Mouse (Mus musculus) MEL (cell line): Measurements from ENCODE around the gene Chd8. TPM values are rescaled to one million over a fixed set of nuclear protein-coding genes. Genes with fewer than 3 reads are reported as not detected.
A peak's percentile ranks its signal among the peaks of the same experiment; 100 is the strongest.

Source experiments
- DNase-seq: peaks from one replicate; pipeline ENCODE4 v3.0.0; 2011; ENCODE audit warnings: low read depth, low spot score
- H3K27ac ChIP-seq: 2 replicates; pipeline ENCODE4 v1.5.1; 2012; ENCODE audit warnings: low read depth, mild to moderate bottlenecking, control low read depth, low read length, moderate library complexity; ENCODE audit not compliant: control insufficient read depth
- H3K27me3 ChIP-seq, 2 experiments: fragments of 150-350 bp in 1 of 2; sonication (generic) in 1 of 2; 2 replicates each; pipeline ENCODE4 v1.6.1; 2012; ENCODE audit warnings: low read length in 2 of 2, mild to moderate bottlenecking in 2 of 2, improper control_type of control experiment in 1 of 2, moderate library complexity in 1 of 2; ENCODE audit not compliant: insufficient read depth in 2 of 2, control insufficient read depth in 1 of 2
- H3K36me3 ChIP-seq, 2 experiments: 2 replicates each; pipeline ENCODE4 v1.6.1; 2012 to 2014; ENCODE audit warnings: low read length in 2 of 2, improper control_type of control experiment in 1 of 2, inconsistent platforms in 1 of 2, mild to moderate bottlenecking in 1 of 2; ENCODE audit not compliant: insufficient read depth in 2 of 2, control insufficient read depth in 1 of 2
- H3K4me1 ChIP-seq, 2 experiments: fragments of 150-350 bp in 1 of 2; sonication (generic) in 1 of 2; 2 replicates each; pipeline ENCODE4 v1.6.1; 2012; ENCODE audit warnings: low read length in 2 of 2, improper control_type of control experiment in 1 of 2, mild to moderate bottlenecking in 1 of 2; ENCODE audit not compliant: insufficient read depth in 2 of 2, control insufficient read depth in 1 of 2
- H3K4me3 ChIP-seq, 2 experiments: fragments of 150-350 bp in 1 of 2; sonication (generic) in 1 of 2; 2 replicates each; pipeline ENCODE4 v1.5.1; 2012; ENCODE audit warnings: low read depth in 2 of 2, low read length in 2 of 2, mild to moderate bottlenecking in 2 of 2, moderate library complexity in 2 of 2, control low read depth in 1 of 2, improper control_type of control experiment in 1 of 2; ENCODE audit not compliant: control insufficient read depth in 1 of 2, insufficient read depth in 1 of 2
- H3K79me2 ChIP-seq: 2 replicates; pipeline ENCODE4 v1.6.1; 2012; ENCODE audit warnings: mild to moderate bottlenecking, low read length, moderate library complexity; ENCODE audit not compliant: control insufficient read depth, poor library complexity, insufficient read depth
- H3K9ac ChIP-seq: 2 replicates; pipeline ENCODE4 v1.6.1; 2012; ENCODE audit warnings: low read depth, mild to moderate bottlenecking, control low read depth, low read length, moderate library complexity; ENCODE audit not compliant: control insufficient read depth, poor library complexity, severe bottlenecking
- H3K9me3 ChIP-seq: fragments of 150-350 bp; sonication (generic); replicated peaks from 2 replicates; pipeline ENCODE4 v1.6.1; 2012; ENCODE audit warnings: mild to moderate bottlenecking, low read length, improper control_type of control experiment, moderate library complexity; ENCODE audit not compliant: insufficient read depth
- BHLHE40 ChIP-seq: IDR thresholded peaks from 2 replicates; pipeline ENCODE4 v1.6.1; 2012; ENCODE audit warnings: low read depth, mild to moderate bottlenecking, inconsistent platforms, low read length, improper control_type of control experiment, borderline replicate concordance
- CHD1 ChIP-seq: IDR thresholded peaks from 2 replicates; pipeline ENCODE4 v1.6.1; 2012; ENCODE audit warnings: low read depth, mild to moderate bottlenecking, inconsistent platforms, low read length, improper control_type of control experiment
- CHD2 ChIP-seq: IDR thresholded peaks from 2 replicates; pipeline ENCODE4 v1.6.1; 2011; ENCODE audit warnings: low read length, improper control_type of control experiment
- CTCF ChIP-seq, 3 experiments: IDR thresholded peaks in 2 of 3; conservative IDR thresholded peaks in 1 of 3; 2 replicates each; pipeline ENCODE4 v1.5.1; 2011 to 2012; ENCODE audit warnings: low read length in 3 of 3, low read depth in 2 of 3, mild to moderate bottlenecking in 2 of 3, improper control_type of control experiment in 1 of 3, inconsistent platforms in 1 of 3, mixed read lengths in 1 of 3, moderate library complexity in 1 of 3; ENCODE audit not compliant: control insufficient read depth in 1 of 3, insufficient read depth in 1 of 3, poor library complexity in 1 of 3, severe bottlenecking in 1 of 3
- EP300 ChIP-seq, 2 experiments: IDR thresholded peaks; 2 replicates each; pipeline ENCODE4 v1.6.1; 2011; ENCODE audit warnings: improper control_type of control experiment in 2 of 2, low read length in 2 of 2, low read depth in 1 of 2, mild to moderate bottlenecking in 1 of 2
- ETS1 ChIP-seq: IDR thresholded peaks from 2 replicates; pipeline ENCODE4 v1.6.1; 2012; ENCODE audit warnings: low read depth, mild to moderate bottlenecking, inconsistent platforms, low read length, improper control_type of control experiment, moderate library complexity
- GATA1 ChIP-seq: IDR thresholded peaks from 2 replicates; pipeline ENCODE4 v1.6.1; 2011; ENCODE audit warnings: low read depth, low read length, improper control_type of control experiment
- HCFC1 ChIP-seq: IDR thresholded peaks from 2 replicates; pipeline ENCODE4 v1.6.1; 2012; ENCODE audit warnings: low read depth, mild to moderate bottlenecking, inconsistent platforms, low read length, improper control_type of control experiment, moderate library complexity
- JUND ChIP-seq: IDR thresholded peaks from 2 replicates; pipeline ENCODE4 v1.6.1; 2011; ENCODE audit warnings: low read depth, mild to moderate bottlenecking, improper control_type of control experiment, low read length
- KAT2A ChIP-seq: conservative IDR thresholded peaks from 2 replicates; pipeline ENCODE4 v1.6.1; 2012; ENCODE audit warnings: low read depth, low read length, improper control_type of control experiment, inconsistent platforms
- MAFK ChIP-seq: IDR thresholded peaks from 2 replicates; pipeline ENCODE4 v1.6.1; 2011; ENCODE audit warnings: low read depth, mild to moderate bottlenecking, low read length, improper control_type of control experiment, borderline replicate concordance
- MAZ ChIP-seq: IDR thresholded peaks from 2 replicates; pipeline ENCODE4 v1.6.1; 2012; ENCODE audit warnings: low read depth, mild to moderate bottlenecking, inconsistent platforms, low read length, improper control_type of control experiment
- MXI1 ChIP-seq: IDR thresholded peaks from 2 replicates; pipeline ENCODE4 v1.6.1; 2011; ENCODE audit warnings: mild to moderate bottlenecking, low read depth, low read length, improper control_type of control experiment
- MYB ChIP-seq: IDR thresholded peaks from 2 replicates; pipeline ENCODE4 v1.6.1; 2011; ENCODE audit warnings: mild to moderate bottlenecking, low read depth, low read length, improper control_type of control experiment
- MYC ChIP-seq: IDR thresholded peaks from 2 replicates; pipeline ENCODE4 v1.6.1; 2011; ENCODE audit warnings: low read depth, mild to moderate bottlenecking, low read length, improper control_type of control experiment, moderate library complexity
- NELFE ChIP-seq: IDR thresholded peaks from 2 replicates; pipeline ENCODE4 v1.6.1; 2011; ENCODE audit warnings: low read depth, low read length, improper control_type of control experiment
- POLR2A ChIP-seq, 2 experiments: IDR thresholded peaks; 2 replicates each; pipeline ENCODE4 v1.6.1; 2011 to 2012; ENCODE audit warnings: low read length in 2 of 2, mild to moderate bottlenecking in 2 of 2, control low read depth in 1 of 2, improper control_type of control experiment in 1 of 2, low read depth in 1 of 2, moderate library complexity in 1 of 2; ENCODE audit not compliant: control insufficient read depth in 1 of 2, insufficient read depth in 1 of 2, poor library complexity in 1 of 2
- POLR2AphosphoS2 ChIP-seq: IDR thresholded peaks from 2 replicates; pipeline ENCODE4 v1.6.1; 2011; ENCODE audit warnings: low read length, improper control_type of control experiment
- POLR2AphosphoS5 ChIP-seq: IDR thresholded peaks from 2 replicates; pipeline ENCODE4 v1.6.1; 2012; ENCODE audit warnings: low read depth, borderline replicate concordance, mild to moderate bottlenecking, inconsistent platforms, low read length, moderate library complexity, mixed read lengths
- RAD21 ChIP-seq: IDR thresholded peaks from 2 replicates; pipeline ENCODE4 v1.6.1; 2011; ENCODE audit warnings: mild to moderate bottlenecking, low read depth, low read length, improper control_type of control experiment
- RCOR1 ChIP-seq: IDR thresholded peaks from 2 replicates; pipeline ENCODE4 v1.6.1; 2012; ENCODE audit warnings: low read depth, mild to moderate bottlenecking, inconsistent platforms, low read length, improper control_type of control experiment
- SIN3A ChIP-seq: IDR thresholded peaks from 2 replicates; pipeline ENCODE4 v1.6.1; 2012; ENCODE audit warnings: low read length, improper control_type of control experiment, inconsistent platforms
- SMC3 ChIP-seq: IDR thresholded peaks from 2 replicates; pipeline ENCODE4 v1.6.1; 2011; ENCODE audit warnings: low read depth, low read length, improper control_type of control experiment
- TAL1 ChIP-seq: IDR thresholded peaks from 2 replicates; pipeline ENCODE4 v1.6.1; 2012; ENCODE audit warnings: mild to moderate bottlenecking, inconsistent platforms, low read length, moderate library complexity, mixed read lengths
- TBP ChIP-seq: IDR thresholded peaks from 2 replicates; pipeline ENCODE4 v1.8.0; 2011; ENCODE audit warnings: low read depth, low read length, improper control_type of control experiment
- TCF12 ChIP-seq: IDR thresholded peaks from 2 replicates; pipeline ENCODE4 v1.6.1; 2014; ENCODE audit warnings: low read depth, mild to moderate bottlenecking, inconsistent platforms, low read length, improper control_type of control experiment, moderate library complexity
- UBTF ChIP-seq: IDR thresholded peaks from 2 replicates; pipeline ENCODE4 v1.6.1; 2012; ENCODE audit warnings: low read depth, mild to moderate bottlenecking, inconsistent platforms, low read length, improper control_type of control experiment, moderate library complexity, borderline replicate concordance; ENCODE audit not compliant: insufficient read depth
- USF2 ChIP-seq, 2 experiments: IDR thresholded peaks; 2 replicates each; pipeline ENCODE4 v1.6.1; 2011 to 2012; ENCODE audit warnings: improper control_type of control experiment in 2 of 2, low read length in 2 of 2, borderline replicate concordance in 1 of 2, inconsistent platforms in 1 of 2, low read depth in 1 of 2, mild to moderate bottlenecking in 1 of 2; ENCODE audit not compliant: insufficient read depth in 1 of 2
- ZMIZ1 ChIP-seq: IDR thresholded peaks from 2 replicates; pipeline ENCODE4 v1.6.1; 2012; ENCODE audit warnings: low read depth, mild to moderate bottlenecking, inconsistent platforms, low read length, improper control_type of control experiment, moderate library complexity
- ZNF384 ChIP-seq: IDR thresholded peaks from 2 replicates; pipeline ENCODE4 v1.6.1; 2012; ENCODE audit warnings: low read depth, mild to moderate bottlenecking, inconsistent platforms, low read length, improper control_type of control experiment
- polyA plus RNA-seq, 2 experiments: library from polyadenylated mRNA; stranded (reverse) in 1 of 2; unstranded in 1 of 2; fragments of >175 nt in 1 of 2; fragments of >200 nt in 1 of 2; gene quantifications; 2 replicates each; pipeline versions ENCODE4 v1.2.1 to v1.2.4; 2012; ENCODE audit warnings: low replicate concordance in 2 of 2, low read depth in 1 of 2; ENCODE audit not compliant: insufficient read length in 2 of 2, insufficient read depth in 1 of 2, missing spikeins in 1 of 2
- total RNA-seq: library from RNA; depleted of rRNA; stranded (reverse); fragments of 300-350 nt; gene quantifications from 2 replicates; pipeline ENCODE4 v1.2.3, GENCODE M21; 2012

Gene Chd8
- total and polyA plus RNA-seq, 3 experiments: 46.5 to 85.6 (median 73.5) TPM

GRCm38 (mm10) chr14:52195691-52196090 lies 61.9 kb downstream of the Chd8 start:
- Histone ChIP-seq H3K4me3 (peak overlapping the region in 1 of 2 experiments; percentile 94; a peak in 3 of 4 replicates), H3K9me3 (no peaks in the 10 kb centered on the region), H3K27ac (no peak overlapping the region), H3K79me2 (peaks cover 59% of the 10 kb centered on the region), H3K9ac (peak overlapping the region; percentile 100), H3K36me3 (peaks cover 7 to 67% of the 10 kb centered on the region in 2 experiments), H3K27me3 (no peaks in the 10 kb centered on the region), H3K4me1 (peaks cover 26 to 32% of the 10 kb centered on the region in 2 experiments)
- peak; percentile 88 for DNase-seq
- TF ChIP-seq POLR2AphosphoS5 (no peak), ZNF384 (peak; percentile 79), MAZ (no peak), EP300 (IDR thresholded peaks at IDR 0.05; ENCODE audit: low read depth in 1 of 2, low read length in 2 of 2) (0 out of 4 replicates have a peak, but pooled peaks of 1 of the 2 experiments have one; percentile 13), SIN3A (peak; percentile 64; the same call in 1 of the 2 replicates), MXI1 (no peak), TBP (0 out of 2 replicates have a peak, but pooled peaks have one; percentile 33), CHD1 (0 out of 2 replicates have a peak, but pooled peaks have one; percentile 75), ZMIZ1 (no peak), ETS1 (0 out of 2 replicates have a peak, but pooled peaks have one; percentile 11), SMC3 (peak; percentile 34), CTCF (IDR thresholded peaks at IDR 0.05 in 2 of 3, conservative IDR thresholded peaks at IDR 0.05 in 1 of 3; ENCODE audit: control insufficient read depth in 1 of 3, insufficient read depth in 1 of 3, low read depth in 2 of 3, low read length in 3 of 3, poor library complexity in 1 of 3, severe bottlenecking in 1 of 3) (peak; percentile 63 to 70 (median 64)), RAD21 (peak; percentile 23; the same call in 1 of the 2 replicates)

- Histone ChIP-seq H3K27me3 (no peaks in the 10 kb centered on the region), H3K4me1 (peaks cover 20 to 22% of the 10 kb centered on the region in 2 experiments; a peak in 3 of 4 replicates), H3K9me3 (no peaks in the 10 kb centered on the region), H3K36me3 (peaks cover 11 to 63% of the 10 kb centered on the region in 2 experiments), H3K79me2 (peaks cover 77% of the 10 kb centered on the region), H3K27ac (peak overlapping the region; percentile 65), H3K4me3 (no peak overlapping the region), H3K9ac (no peak overlapping the region; the same call in 1 of the 2 replicates)
- DNase-seq: peak; percentile 90
- TF ChIP-seq TAL1 (peak; percentile 38; the same call in 1 of the 2 replicates), POLR2AphosphoS2 (no peak), CHD2 (no peak), USF2 (IDR thresholded peaks at IDR 0.05; ENCODE audit: borderline replicate concordance in 1 of 2, insufficient read depth in 1 of 2, low read depth in 1 of 2, low read length in 2 of 2) (no peak), POLR2A (IDR thresholded peaks at IDR 0.05; ENCODE audit: control insufficient read depth in 1 of 2, insufficient read depth in 1 of 2, low read depth in 1 of 2, low read length in 2 of 2, poor library complexity in 1 of 2) (no peak), MAFK (no peak), ETS1 (peak; percentile 30; the same call in 1 of the 2 replicates), TCF12 (0 out of 2 replicates have a peak, but pooled peaks have one; percentile 10), MYB (no peak), KAT2A (no peak), JUND (no peak), MYC (0 out of 2 replicates have a peak, but pooled peaks have one; percentile 32), HCFC1 (no peak), MAZ (no peak), EP300 (IDR thresholded peaks at IDR 0.05; ENCODE audit: low read depth in 1 of 2, low read length in 2 of 2) (no peak), RCOR1 (no peak), GATA1 (peak; percentile 59; the same call in 1 of the 2 replicates), NELFE (no peak), RAD21 (no peak; the same call in 1 of the 2 replicates), UBTF (no peak), TBP (no peak), BHLHE40 (no peak)
Observed at GRCm38 (mm10) chr14:52190740-52191359, 66.7 kb downstream of the Chd8 start.
